Mouse (Mus musculus) stomach, postnatal 0 days (tissue): ENCODE measurements around the gene Ms4a4a. TPM values are rescaled to one million over a fixed set of nuclear protein-coding genes. Genes with fewer than 3 reads are reported as not detected.
"Not testable (repeated sequence)": the region's sequence is repeated elsewhere in the genome, so short reads cannot be mapped to it uniquely, and the experiment has no call there.

Source experiments
- ATAC-seq: fragments of 200-750 bp; cut with Nextera tagmentation; 2 replicates; pipeline ENCODE4 v1.8.0; 2017; ENCODE audit not compliant: low FRiP score, low TSS enrichment
- DNase-seq: peaks from one replicate; pipeline ENCODE4 v3.0.0-alpha.2; 2016; ENCODE audit warnings: low spot score
- H3K27ac ChIP-seq: fragments of 300-500 bp; sonication (generic); replicated peaks from 2 replicates; pipeline ENCODE4 v1.5.1; 2014; ENCODE audit warnings: mild to moderate bottlenecking, control low read depth
- H3K27me3 ChIP-seq: fragments of 300-500 bp; sonication (generic); 2 replicates; pipeline ENCODE4 v1.6.1; 2014; ENCODE audit warnings: low read length; ENCODE audit not compliant: control insufficient read depth, insufficient read depth
- H3K36me3 ChIP-seq: fragments of 300-500 bp; sonication (generic); 2 replicates; pipeline ENCODE4 v1.6.1; 2014; ENCODE audit warnings: low read length, mixed read lengths; ENCODE audit not compliant: control insufficient read depth, insufficient read depth
- H3K4me1 ChIP-seq: fragments of 300-500 bp; sonication (generic); replicated peaks from 2 replicates; pipeline ENCODE4 v1.6.1; 2014; ENCODE audit warnings: antibody characterized with exemption; ENCODE audit not compliant: control insufficient read depth, insufficient read depth
- H3K4me2 ChIP-seq: fragments of 300-500 bp; sonication (generic); replicated peaks from 2 replicates; pipeline ENCODE4 v1.6.1; 2014; ENCODE audit warnings: low read depth, mild to moderate bottlenecking, control low read depth, moderate library complexity
- H3K4me3 ChIP-seq: fragments of 300-500 bp; sonication (generic); 2 replicates; pipeline ENCODE4 v1.5.1; 2014; ENCODE audit warnings: low read depth, low read length, control low read depth
- H3K9ac ChIP-seq: fragments of 300-500 bp; sonication (generic); 2 replicates; pipeline ENCODE4 v1.6.1; 2014; ENCODE audit warnings: mild to moderate bottlenecking, low read length, control low read depth, mixed read lengths
- H3K9me3 ChIP-seq: fragments of 300-500 bp; sonication (generic); 2 replicates; pipeline ENCODE4 v1.6.1; 2016; ENCODE audit warnings: low read length; ENCODE audit not compliant: control insufficient read depth
- CTCF ChIP-seq: IDR thresholded peaks from 2 replicates; pipeline ENCODE4 v1.5.1; 2016; ENCODE audit warnings: antibody characterized with exemption, low read depth, mild to moderate bottlenecking, moderate library complexity
- EP300 ChIP-seq: optimal IDR thresholded peaks from 2 replicates; pipeline ENCODE3; 2016; ENCODE audit warnings: antibody characterized with exemption
- WGBS: fragments of 180-500 bp; shearing (Covaris S2); extraction: QIAGEN DNeasy Blood & Tissue Kit; methylation state at CpG from one replicate; pipeline ENCODE4 v1.1.7; 2014; 5-methylcytosine and 5-hydroxymethylcytosine counted together
- polyA plus RNA-seq: library from polyadenylated mRNA; unstranded; fragments of >200 nt; fragmentation: Nextera tagmentation; extraction: Ambion mirVana; gene quantifications from 2 replicates; pipeline ENCODE4 v1.2.1, GENCODE M21; 2015

Gene Ms4a4a
- polyA plus RNA-seq, 1 experiment from 2014 or later: 6.0 TPM

DNA sequence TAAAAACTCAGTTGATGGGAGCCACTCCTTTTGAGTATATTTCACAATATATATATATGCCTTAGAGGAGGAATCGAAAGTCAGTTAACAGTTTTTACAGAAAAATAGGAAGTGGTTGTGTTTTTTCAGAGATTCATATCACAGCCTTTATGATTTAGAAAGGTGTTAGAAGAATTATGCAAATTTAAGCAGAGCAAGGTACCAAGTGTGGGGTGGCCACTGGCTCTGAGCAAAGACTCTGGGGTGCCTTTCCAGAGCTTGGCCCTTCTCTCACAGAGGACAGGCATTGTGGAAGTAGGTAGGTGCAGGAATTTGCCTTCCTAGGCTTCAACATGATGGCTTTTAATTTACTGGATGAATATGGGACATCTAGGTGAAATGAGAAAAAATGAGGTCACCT is 36.3 kb downstream of the Ms4a4a start:
- Histone ChIP-seq H3K27me3 (no peaks in the 10 kb centered on the region), H3K9ac (no peak overlapping the region), H3K9me3 (no peaks in the 10 kb centered on the region), H3K4me1 (no peaks in the 10 kb centered on the region), H3K4me2 (no peak overlapping the region), H3K4me3 (no peak overlapping the region), H3K27ac (no peak overlapping the region), H3K36me3 (no peaks in the 10 kb centered on the region)
- DNase-seq (no peak), ATAC-seq (no peak)
- 84% methylated on average over 1 of the region's 1 CpGs for WGBS
- TF ChIP-seq CTCF (no peak), EP300 (no peak)

GRCm38 (mm10) chr19:11414084-11414483 is 38.8 kb downstream of the Ms4a4a start:
- TF ChIP-seq EP300: no peak
- TF ChIP-seq CTCF: no peak
- DNase-seq (no peak), ATAC-seq (no peak)
- Histone ChIP-seq H3K27ac (no peak overlapping the region), H3K27me3 (no peaks in the 10 kb centered on the region), H3K4me2 (no peak overlapping the region), H3K36me3 (no peaks in the 10 kb centered on the region), H3K4me3 (no peak overlapping the region), H3K9me3 (no peaks in the 10 kb centered on the region), H3K9ac (no peak overlapping the region), H3K4me1 (no peaks in the 10 kb centered on the region)
- WGBS: 86% methylated on average over 1 of the region's 1 CpGs

DNA sequence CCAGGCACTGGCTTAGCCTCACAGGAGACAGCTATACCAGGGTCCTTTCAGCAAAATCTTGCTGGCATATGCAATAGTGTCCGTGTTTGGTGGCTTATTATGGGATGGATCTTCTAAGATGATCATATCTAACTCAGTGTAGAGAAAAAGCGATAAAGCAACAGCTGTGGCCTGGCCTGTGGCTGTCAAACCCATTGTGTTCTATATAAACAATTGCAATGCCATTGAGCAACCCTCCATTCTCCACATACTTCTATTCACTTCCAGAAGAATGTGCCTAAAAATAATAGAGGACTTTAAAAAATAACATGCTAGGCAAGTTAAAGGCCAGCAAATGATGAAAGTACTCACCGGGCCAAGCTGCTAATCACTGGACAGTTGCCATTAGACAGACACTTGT is 40.3 kb downstream of the Ms4a4a start:
- ATAC-seq (no peak), DNase-seq (no peak)
- Histone ChIP-seq H3K4me3 (no peak overlapping the region), H3K9ac (no peak overlapping the region), H3K27ac (no peak overlapping the region), H3K27me3 (no peaks in the 10 kb centered on the region), H3K4me2 (no peak overlapping the region), H3K4me1 (no peaks in the 10 kb centered on the region), H3K36me3 (no peaks in the 10 kb centered on the region), H3K9me3 (no peaks in the 10 kb centered on the region)
- 45% methylated on average over 3 of the region's 3 CpGs for WGBS
- TF ChIP-seq EP300: no peak

DNA sequence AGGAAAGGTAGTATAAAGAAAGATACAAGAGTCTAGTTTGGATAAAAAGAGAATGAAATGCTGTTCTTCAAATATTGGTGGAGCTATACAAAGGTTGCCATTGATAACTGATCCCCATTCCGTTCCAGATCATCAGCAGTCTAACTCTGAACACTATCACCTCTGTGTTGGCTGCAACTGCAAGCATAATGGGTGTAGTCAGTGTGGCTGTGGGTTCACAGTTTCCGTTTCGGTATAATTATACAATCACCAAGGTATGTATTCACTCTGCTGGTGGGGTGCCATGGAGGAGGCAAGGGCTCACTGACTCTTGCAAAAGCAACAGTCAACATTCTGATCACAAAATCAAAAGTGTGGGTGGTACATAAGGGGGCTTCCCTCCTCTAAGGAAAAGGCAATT is 43.5 kb downstream of the Ms4a4a start:
- not testable (repeated sequence) for H3K27me3 ChIP-seq, H3K27ac ChIP-seq, H3K36me3 ChIP-seq, DNase-seq, ATAC-seq, H3K4me1 ChIP-seq, H3K4me3 ChIP-seq, H3K4me2 ChIP-seq, H3K9me3 ChIP-seq, H3K9ac ChIP-seq
- WGBS: 76% methylated on average over 2 of the region's 3 CpGs

GRCm38 (mm10) chr19:11431209-11431608 is 55.9 kb downstream of the Ms4a4a start:
- H3K9ac ChIP-seq, H3K27ac ChIP-seq, H3K36me3 ChIP-seq, DNase-seq, ATAC-seq, H3K27me3 ChIP-seq, H3K4me3 ChIP-seq, H3K4me2 ChIP-seq, H3K9me3 ChIP-seq, H3K4me1 ChIP-seq: not testable (repeated sequence)
- WGBS: 75% methylated on average over 1 of the region's 1 CpGs

- DNase-seq: no peak
- 83% methylated on average over 4 of the region's 4 CpGs for WGBS
- no peaks in the 10 kb centered on the region for H3K27me3 ChIP-seq
- no peaks in the 10 kb centered on the region for H3K9me3 ChIP-seq
- H3K9ac ChIP-seq: no peak overlapping the region
- no peak for ATAC-seq
- H3K36me3 ChIP-seq: no peaks in the 10 kb centered on the region
- no peak overlapping the region for H3K27ac ChIP-seq
- no peak for TF ChIP-seq EP300
- no peak for TF ChIP-seq CTCF
- no peak overlapping the region for H3K4me3 ChIP-seq
- no peaks in the 10 kb centered on the region for H3K4me1 ChIP-seq
- H3K4me2 ChIP-seq: no peak overlapping the region
These were observed 59.9 kb downstream of the Ms4a4a start for GRCm38 (mm10) chr19:11435058-11435834.

Other genes with a start within 250 kb of the Ms4a4a start
- 0.08 TPM in 1 of 2 replicates, not detected in the other for gene 1700017D01Rik, start 244.6 kb upstream of the Ms4a4a start, polyA plus RNA-seq
- gene 1700025F22Rik, start 210.2 kb upstream of the Ms4a4a start, polyA plus RNA-seq: not detected in 2 replicates
- gene Ms4a13, start 178.8 kb upstream of the Ms4a4a start, polyA plus RNA-seq: not detected in 2 replicates
- 0.51 and 0.73 TPM in 2 replicates for gene Ms4a12, start 143.1 kb upstream of the Ms4a4a start, polyA plus RNA-seq
- 0.06 and 0.11 TPM in 2 replicates for gene Ms4a1, start 109.3 kb upstream of the Ms4a4a start, polyA plus RNA-seq
- not detected in 2 replicates for gene Ms4a5, start 91.7 kb upstream of the Ms4a4a start, polyA plus RNA-seq
- gene Ms4a14, start 61.1 kb upstream of the Ms4a4a start, polyA plus RNA-seq: 0.08 and 0.10 TPM in 2 replicates
- 13.6 and 15.0 TPM in 2 replicates for gene Ms4a7, start 39.4 kb upstream of the Ms4a4a start, polyA plus RNA-seq
- gene Ms4a4c, start 29.2 kb downstream of the Ms4a4a start, polyA plus RNA-seq: 0.59 and 1.1 TPM in 2 replicates
- gene Ms4a4b, start 68.0 kb downstream of the Ms4a4a start, polyA plus RNA-seq: 0.89 and 1.0 TPM in 2 replicates
- 9.6 and 10.5 TPM in 2 replicates for gene Ms4a6c, start 93.8 kb downstream of the Ms4a4a start, polyA plus RNA-seq
- 0.16 and 0.19 TPM in 2 replicates for gene Gm8369, start 110.4 kb downstream of the Ms4a4a start, polyA plus RNA-seq
- 6.6 and 6.9 TPM in 2 replicates for gene Ms4a6b, start 141.0 kb downstream of the Ms4a4a start, polyA plus RNA-seq
- gene Ms4a4d, start 161.3 kb downstream of the Ms4a4a start, polyA plus RNA-seq: 8.6 and 9.1 TPM in 2 replicates
- gene Ms4a6d, start 229.3 kb downstream of the Ms4a4a start, polyA plus RNA-seq: 4.5 and 5.0 TPM in 2 replicates
- 0.16 and 0.24 TPM in 2 replicates for gene Ms4a2, start 248.2 kb downstream of the Ms4a4a start, polyA plus RNA-seq